Mouse (Mus musculus): ENCODE results near the gene Msrb2. TPM values are rescaled to one million over a fixed set of nuclear protein-coding genes. Genes with fewer than 3 reads are reported as not detected.

Msrb2 gene
- total RNA-seq (2021), result 1 to 10 TPM; 6.1 to 7.5 TPM
- long read RNA-seq, experiment 1, transcript Msrb2-201 (5 exons, 1,196 nt), result major isoform, 11 of 15 reads
- long read RNA-seq, experiment 1, partial matches to known transcripts, result 0 of 15 reads
- long read RNA-seq, experiment 1, other reads (novel, unspliced or antisense), result 4 of 15 reads
- long read RNA-seq, experiment 2, transcript Msrb2-201 (5 exons, 1,196 nt), result major isoform, 14 of 16 reads
- long read RNA-seq, experiment 2, partial matches to known transcripts, result 0 of 16 reads
- long read RNA-seq, experiment 2, other reads (novel, unspliced or antisense), result 2 of 16 reads

DNA sequence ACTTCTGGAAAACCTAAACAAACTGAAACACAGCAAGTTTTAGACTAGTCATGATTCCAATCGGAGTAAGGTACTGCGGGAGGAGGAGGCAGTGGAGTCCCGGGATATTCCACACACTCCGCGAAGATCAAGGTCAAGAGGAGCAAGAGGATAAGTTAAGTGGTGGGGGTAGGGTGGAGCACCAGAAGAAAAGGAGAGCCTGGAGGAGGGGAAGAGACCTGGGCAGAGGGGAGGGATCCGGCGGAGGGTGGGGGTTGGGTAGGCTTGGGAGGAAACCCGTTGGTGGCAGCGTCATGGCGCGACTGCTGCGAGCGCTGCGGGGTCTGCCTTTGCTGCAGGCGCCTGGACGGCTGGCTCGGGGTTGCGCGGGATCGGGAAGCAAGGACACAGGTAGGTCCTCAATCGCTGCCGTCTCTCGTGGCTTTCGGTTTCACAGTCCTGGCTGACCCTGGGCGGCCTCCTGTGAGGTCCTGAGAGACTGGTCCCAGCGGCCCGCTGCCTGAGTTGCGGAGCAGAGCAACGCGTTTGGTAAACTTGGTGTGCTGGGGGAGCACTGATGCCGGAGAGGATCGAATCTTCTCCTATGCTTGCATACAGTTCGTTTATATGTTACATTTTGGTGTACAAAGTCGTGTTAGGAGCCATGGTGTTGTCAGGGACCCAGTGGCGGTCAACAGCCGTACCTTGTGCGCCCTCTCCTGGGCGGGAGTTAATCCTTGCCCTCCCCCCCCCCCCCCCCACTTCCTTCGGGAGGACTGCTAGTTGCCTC is at the start of gene Msrb2:
Gene Msrb2, plus strand, starts transcription at position 51 of the 769 bp plus-strand sequence.
- DNase-seq, result peak; percentile 72

GRCm38 (mm10) chr2:19322448-19322847 is 48.8 kb upstream of the Msrb2 start:
- DNase-seq, result no peak

- no peak for DNase-seq
Measured at GRCm38 (mm10) chr2:19326376-19326775, 44.9 kb upstream of the Msrb2 start.

- no peak for DNase-seq
Measured at GRCm38 (mm10) chr2:19327811-19328210, 43.4 kb upstream of the Msrb2 start.

DNA sequence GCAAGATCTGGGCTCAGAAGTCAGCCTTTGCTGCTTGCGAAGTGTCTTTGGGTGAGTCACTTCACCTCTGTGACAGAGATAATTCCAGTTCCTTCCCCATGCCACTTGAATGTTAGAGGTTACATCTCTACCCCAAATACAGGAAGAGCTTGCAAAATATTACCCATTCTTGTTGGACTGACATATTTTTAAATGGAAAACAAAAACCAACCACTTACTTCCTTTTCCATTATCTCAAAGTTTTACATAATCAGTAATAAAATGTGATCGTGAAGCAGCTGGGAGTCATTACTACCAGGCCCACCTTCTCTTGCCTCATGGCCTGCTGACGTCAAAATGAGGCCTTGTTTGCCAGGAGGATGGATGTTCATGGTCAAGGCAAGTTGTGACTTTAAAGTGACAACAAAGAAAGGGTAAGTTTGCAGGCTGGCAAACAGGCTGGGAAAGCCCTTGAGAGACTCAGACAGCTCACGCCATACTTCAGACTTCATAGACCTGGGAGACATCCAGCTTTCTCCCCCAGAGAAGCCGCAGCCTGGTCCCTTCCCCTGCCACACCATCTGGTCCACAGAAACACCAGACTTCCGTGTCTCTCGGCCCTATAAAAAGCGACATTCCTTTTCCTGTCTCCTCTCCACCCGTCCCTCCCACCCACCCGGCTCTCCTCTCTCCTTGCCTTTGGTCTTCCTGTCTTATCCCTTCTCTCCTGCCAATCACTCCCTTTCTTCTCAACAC is 27.2 kb upstream of the Msrb2 start:
- no peak for DNase-seq

- peak; percentile 86 for DNase-seq
Measured at GRCm38 (mm10) chr2:19344636-19345413, 26.4 kb upstream of the Msrb2 start.

DNA sequence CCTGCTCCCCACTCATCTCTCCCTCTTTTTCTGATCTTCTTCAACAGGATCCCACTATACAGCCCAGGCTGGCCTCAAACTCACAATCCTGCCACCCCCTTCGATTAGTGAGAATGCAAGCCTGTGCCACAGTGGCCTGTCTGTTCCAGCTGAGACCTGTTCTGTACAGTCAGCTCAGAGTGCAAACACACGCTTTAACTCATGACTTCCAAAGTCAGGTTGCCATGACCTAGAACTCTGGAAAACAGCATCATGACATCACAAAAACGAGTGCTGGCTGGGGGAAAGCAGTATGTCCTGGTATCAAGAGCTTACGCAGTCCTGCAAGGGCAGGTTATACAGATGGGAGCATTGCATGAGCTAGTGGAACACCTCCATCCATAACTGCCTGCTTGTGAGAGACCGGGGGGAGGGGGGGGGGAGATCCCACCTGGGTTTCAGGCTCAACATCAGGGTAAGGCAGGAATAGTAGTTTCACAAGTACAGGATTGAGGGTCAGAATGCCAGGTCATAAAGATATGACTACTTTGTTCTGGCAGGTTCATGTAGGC is 25.8 kb upstream of the Msrb2 start:
- no peak for DNase-seq

GRCm38 (mm10) chr2:19348454-19348853 is 22.8 kb upstream of the Msrb2 start:
- no peak for DNase-seq

DNA sequence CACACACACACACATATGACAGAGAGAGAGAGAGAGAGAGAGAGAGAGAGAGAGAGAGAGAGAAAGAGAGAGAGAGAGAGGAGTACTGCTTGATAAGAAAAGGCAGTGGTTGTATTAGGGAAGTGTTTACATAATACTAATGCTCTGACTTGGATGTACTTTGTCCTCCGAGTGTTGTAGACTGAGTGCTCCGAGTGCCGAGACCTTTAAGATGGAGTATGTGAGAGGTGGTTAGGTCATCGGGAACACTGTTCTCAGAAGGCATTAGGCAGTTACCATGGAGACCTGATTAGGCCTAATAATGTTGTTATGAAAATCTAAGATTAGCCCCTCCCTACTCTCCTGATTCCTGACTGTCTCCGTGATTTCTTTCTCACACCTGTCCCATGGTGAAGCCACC is 21.1 kb upstream of the Msrb2 start:
- no peak for DNase-seq

DNA sequence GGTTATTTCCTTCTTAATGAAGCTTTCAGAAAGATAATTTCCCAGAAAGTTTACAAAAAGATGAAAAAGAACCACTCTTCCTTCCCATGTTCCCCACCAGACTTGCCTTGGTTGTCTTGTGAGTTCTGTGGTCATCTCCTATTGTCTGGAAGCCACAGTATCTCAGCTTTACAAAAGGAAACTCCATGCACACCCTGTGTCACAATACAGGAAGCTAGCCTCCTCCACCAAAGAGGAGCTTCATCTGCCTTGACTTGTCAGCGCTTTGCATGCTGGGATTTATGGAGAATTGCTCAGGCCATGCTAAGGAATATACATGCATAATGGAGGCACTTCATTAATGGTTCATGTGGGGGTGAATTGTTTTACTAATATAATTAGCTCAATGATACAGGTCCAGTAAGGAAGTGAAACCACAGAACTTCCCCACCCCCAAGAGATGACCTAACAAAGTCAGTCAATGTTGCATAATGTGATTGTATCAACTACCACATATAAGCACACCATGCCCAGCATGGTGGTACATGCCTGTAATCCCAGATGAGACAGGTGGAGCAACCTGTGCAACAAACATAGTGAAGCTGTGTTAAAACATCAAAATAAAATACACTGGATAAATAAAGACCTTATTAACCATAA is 19.5 kb upstream of the Msrb2 start:
- DNase-seq, result no peak

DNA sequence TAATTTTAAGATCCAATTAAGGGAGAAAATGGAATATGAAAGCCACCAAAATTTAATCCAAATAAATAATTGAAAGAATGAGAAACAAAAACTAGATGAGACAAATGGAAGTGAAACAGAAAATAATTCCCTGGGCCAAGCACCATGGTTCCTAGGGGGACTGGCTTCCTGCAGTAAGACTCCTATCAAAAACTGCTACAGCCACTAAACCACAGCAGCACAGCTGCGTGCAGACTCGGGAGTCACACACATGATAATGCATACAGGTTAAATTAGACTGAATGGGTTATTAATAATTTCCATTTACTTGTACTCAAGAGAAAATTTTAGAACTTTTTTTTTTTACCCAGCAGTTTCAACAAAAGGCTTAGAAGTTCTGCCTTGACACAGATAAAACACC is 18.1 kb upstream of the Msrb2 start:
- DNase-seq, result no peak

DNA sequence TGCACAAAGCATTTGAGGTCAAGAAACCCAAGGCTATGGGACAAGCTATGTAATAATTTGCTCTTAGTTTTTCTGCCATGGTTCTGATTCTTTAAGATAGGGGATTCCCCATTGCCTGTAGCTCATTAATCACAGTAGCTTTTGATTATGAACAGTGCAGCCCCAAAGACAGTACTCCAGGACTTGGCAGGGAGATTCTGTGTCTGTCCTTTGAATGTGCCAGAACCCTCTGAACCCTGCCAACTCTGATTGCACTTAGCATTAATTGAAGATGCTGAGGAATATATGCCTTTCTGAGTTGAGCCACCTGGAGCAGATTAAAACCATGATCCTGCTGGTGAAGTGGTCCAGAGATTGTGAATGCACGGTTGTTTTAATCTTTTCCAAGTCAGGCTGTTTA is 8.4 kb upstream of the Msrb2 start:
- DNase-seq, result no peak

GRCm38 (mm10) chr2:19366426-19366825 is 4.8 kb upstream of the Msrb2 start:
- no peak for DNase-seq

- DNase-seq, result no peak
Measured at GRCm38 (mm10) chr2:19367114-19367513, 4.1 kb upstream of the Msrb2 start.

DNA sequence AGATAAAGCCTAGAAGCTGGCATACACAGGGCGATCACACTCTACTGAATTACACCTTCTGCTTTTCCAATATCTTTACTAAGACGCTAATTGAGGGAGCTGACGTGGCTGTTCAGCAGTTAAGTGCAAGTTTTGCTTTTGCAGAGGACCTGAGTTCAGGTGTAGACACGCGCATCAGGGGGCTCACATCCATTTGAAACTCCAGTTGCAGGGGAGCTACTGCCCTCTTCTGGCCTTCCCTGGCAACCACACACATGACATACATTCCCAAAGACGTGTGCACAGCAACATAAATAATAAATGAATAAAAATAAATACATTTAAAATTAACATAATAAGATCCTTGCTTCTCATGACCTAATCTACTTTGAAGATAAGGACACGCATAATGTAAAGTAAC is 2.5 kb downstream of the Msrb2 start:
- DNase-seq, result no peak

GRCm38 (mm10) chr2:19380446-19380950 is 9.3 kb downstream of the Msrb2 start:
- DNase-seq, result no peak

DNA sequence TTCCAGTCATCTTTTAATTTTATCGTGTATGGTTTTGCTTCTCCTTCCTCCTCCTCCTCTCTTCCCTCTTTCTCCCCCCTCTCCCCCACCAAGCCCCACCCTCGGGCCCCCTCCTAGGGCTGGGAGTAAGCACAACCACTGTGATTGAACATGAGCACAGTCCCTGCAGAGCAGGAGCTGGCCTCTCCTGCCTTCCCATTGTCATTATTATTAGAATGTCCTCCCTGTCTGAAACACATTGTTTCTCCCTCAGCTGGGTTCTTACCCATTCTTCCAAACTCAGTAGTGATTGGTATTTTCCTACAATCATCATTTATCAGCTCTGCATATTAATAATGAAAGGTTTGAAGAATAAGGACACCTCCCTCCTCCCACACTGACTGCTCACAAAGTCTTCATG is 9.7 kb downstream of the Msrb2 start:
- no peak for DNase-seq

- DNase-seq, result no peak
Measured at GRCm38 (mm10) chr2:19382206-19382605, 11.0 kb downstream of the Msrb2 start.

DNA sequence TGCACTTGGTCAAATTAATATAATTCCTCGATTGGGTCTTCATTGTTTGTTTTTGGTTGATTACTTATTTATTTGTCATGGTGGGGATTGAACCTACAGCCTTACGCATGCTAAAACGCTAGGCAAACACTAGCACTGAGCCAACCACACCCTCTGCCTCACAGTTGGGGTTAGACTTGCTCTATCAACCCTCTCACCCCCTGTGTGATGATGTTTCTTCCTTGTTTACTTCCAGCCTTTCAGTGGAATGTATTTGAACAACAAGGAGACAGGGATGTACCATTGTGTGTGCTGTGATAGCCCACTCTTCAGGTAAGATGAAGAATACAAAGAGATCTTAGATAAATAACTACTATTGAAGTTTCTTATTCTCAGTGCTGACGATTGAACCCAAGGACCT is 11.8 kb downstream of the Msrb2 start:
- DNase-seq, result no peak

DNA sequence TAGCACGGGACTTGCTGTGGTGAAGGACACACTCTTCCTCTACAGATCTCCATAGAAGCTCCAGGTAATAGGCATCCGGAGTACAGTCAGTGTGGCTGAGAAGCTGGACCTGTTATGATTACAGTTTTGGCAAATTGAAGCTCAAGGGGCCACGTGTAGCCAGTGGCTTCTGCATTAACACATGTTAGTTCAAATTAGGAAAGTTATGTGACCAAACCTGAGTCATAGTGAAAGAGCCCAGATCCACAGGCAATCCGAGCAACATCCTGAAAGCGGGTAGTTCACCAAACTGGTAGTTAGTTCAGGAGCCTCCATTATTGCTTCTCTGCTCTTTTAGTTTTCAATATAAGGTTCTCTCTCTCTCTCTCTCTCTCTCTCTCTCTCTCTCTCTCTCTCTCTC is 14.5 kb downstream of the Msrb2 start:
- DNase-seq, result no peak
